Mouse (Mus musculus): ENCODE data around the gene Ptpro.

- TF ChIP-seq CTCF (conservative IDR thresholded peaks at IDR 0.05; ENCODE audit: low read length) (no peak), NANOG (IDR thresholded peaks at IDR 0.05; ENCODE audit: borderline replicate concordance, low read length) (no peak), POU5F1 (IDR thresholded peaks at IDR 0.05; ENCODE audit: borderline replicate concordance, low read length) (no peak)
These were observed 242.0 kb downstream of the Ptpro start for GRCm38 (mm10) chr6:137494136-137494475.

Data from E14TG2a.4 (cell line).